Mouse (Mus musculus) midbrain, embryonic 13.5 days (tissue): ENCODE results near the gene Slc13a4. TPM values are rescaled to one million over a fixed set of nuclear protein-coding genes. Genes with fewer than 3 reads are reported as not detected.
A peak's percentile ranks its signal among the peaks of the same experiment; 100 is the strongest.

Source experiments
- ATAC-seq: fragments of 200-750 bp; cut with Nextera tagmentation; 2 replicates; pipeline ENCODE4 v1.8.0; 2017; ENCODE audit warnings: mild to moderate bottlenecking, moderate TSS enrichment, moderate library complexity
- H3K27ac ChIP-seq: fragments of 300-500 bp; sonication (generic); 2 replicates; pipeline ENCODE4 v1.5.1; 2015; ENCODE audit warnings: inconsistent platforms, mild to moderate bottlenecking, moderate library complexity
- H3K27me3 ChIP-seq: fragments of 300-500 bp; sonication (generic); 2 replicates; pipeline ENCODE4 v1.6.1; 2015; ENCODE audit warnings: mild to moderate bottlenecking, inconsistent platforms
- H3K36me3 ChIP-seq: fragments of 300-500 bp; sonication (generic); 2 replicates; pipeline ENCODE4 v1.6.1; 2015; ENCODE audit warnings: mild to moderate bottlenecking, inconsistent platforms
- H3K4me1 ChIP-seq: fragments of 300-500 bp; sonication (generic); replicated peaks from 2 replicates; pipeline ENCODE4 v1.6.1; 2015; ENCODE audit warnings: inconsistent platforms
- H3K4me2 ChIP-seq: fragments of 300-500 bp; sonication (generic); replicated peaks from 2 replicates; pipeline ENCODE4 v1.6.1; 2015; ENCODE audit warnings: moderate library complexity, mild to moderate bottlenecking, inconsistent platforms
- H3K4me3 ChIP-seq: fragments of 300-500 bp; sonication (generic); replicated peaks from 2 replicates; pipeline ENCODE4 v1.5.1; 2015; ENCODE audit warnings: mild to moderate bottlenecking, inconsistent platforms
- H3K9ac ChIP-seq: fragments of 300-500 bp; sonication (generic); replicated peaks from 2 replicates; pipeline ENCODE4 v1.6.1; 2015; ENCODE audit warnings: mild to moderate bottlenecking, inconsistent platforms
- H3K9me3 ChIP-seq: fragments of 300-500 bp; sonication (generic); 2 replicates; pipeline ENCODE4 v1.6.1; 2016; ENCODE audit warnings: mild to moderate bottlenecking, inconsistent platforms
- WGBS: fragments of 180-500 bp; shearing (Covaris S2); methylation state at CpG from one replicate; pipeline ENCODE4 v1.1.7; 2015; 5-methylcytosine and 5-hydroxymethylcytosine counted together
- polyA plus RNA-seq: library from polyadenylated mRNA; unstranded; fragments of >200 nt; fragmentation: Nextera tagmentation; extraction: Ambion mirVana; gene quantifications from 2 replicates; pipeline ENCODE4 v1.2.1, GENCODE M21; 2015

The Slc13a4 gene
- polyA plus RNA-seq, 1 experiment from 2014 or later = 1.8 TPM

DNA sequence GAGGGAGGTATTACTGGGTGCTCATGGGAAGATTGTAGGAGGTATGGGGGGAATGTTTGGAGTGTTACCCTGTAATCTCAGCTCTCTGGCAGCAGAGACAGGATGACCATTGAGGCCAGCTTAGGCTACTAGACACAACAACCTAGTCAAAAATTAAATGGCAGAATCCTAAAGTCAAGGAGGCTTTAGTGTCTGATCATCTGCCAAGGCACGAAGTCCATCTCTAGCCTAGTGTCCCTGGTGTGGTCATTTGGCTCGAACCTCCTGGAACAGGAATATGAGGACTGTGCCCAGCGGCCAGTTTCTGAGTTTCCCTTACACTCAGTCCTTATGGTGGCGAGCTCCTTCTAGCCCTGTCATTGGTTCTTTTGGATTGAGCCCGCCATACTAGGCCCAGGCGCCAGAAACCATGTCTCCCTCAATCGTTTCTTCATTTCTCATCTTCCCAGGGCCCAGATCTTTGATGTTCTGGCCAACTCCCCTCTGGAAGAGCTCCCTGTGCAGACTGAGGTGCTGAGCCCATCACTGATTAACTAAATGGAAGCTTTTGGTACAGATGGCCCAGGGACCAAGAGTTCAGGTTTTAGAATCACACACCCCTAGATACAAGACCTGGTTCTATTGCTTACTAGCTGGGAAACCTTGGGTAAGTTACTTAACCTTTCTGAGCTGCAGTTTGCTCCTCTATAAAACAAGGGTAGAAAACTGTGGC, 10.3 kb downstream of the Slc13a4 start:
- 93% methylated on average over 7 of the region's 7 CpGs for WGBS
- Histone ChIP-seq H3K9me3 (no peaks in the 10 kb centered on the region), H3K27me3 (no peaks in the 10 kb centered on the region), H3K9ac (no peak overlapping the region), H3K27ac (no peak overlapping the region), H3K4me2 (no peak overlapping the region), H3K4me1 (peaks cover 3% of the 10 kb centered on the region; the same call in 1 of the 2 replicates), H3K4me3 (no peak overlapping the region), H3K36me3 (no peaks in the 10 kb centered on the region)
- ATAC-seq = no peak

DNA sequence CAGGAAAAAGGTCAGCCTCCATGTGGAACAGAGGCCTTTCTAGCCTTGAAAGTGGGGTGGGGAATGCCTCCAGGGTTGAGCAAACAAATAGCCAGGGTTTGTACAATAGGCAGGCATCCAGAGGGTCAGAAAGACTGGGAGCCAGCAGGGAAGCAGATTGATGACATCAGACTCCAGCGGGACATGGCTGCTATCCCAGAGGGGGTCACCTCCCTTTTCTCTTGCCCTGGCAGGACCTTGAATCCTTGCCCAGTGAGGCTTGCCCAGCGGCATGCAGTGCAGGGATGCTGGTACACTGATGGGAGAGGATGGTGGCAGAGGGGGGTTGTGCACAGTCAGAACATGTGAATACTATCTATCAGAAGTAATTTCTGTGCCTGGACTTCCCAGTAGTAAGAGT, 10.9 kb downstream of the Slc13a4 start:
- 41% methylated on average over 2 of the region's 2 CpGs for WGBS
- Histone ChIP-seq H3K36me3 (no peaks in the 10 kb centered on the region), H3K9me3 (no peaks in the 10 kb centered on the region), H3K4me1 (peaks cover 3% of the 10 kb centered on the region; the same call in 1 of the 2 replicates), H3K27me3 (no peaks in the 10 kb centered on the region), H3K27ac (no peak overlapping the region), H3K4me3 (no peak overlapping the region), H3K4me2 (no peak overlapping the region), H3K9ac (no peak overlapping the region)
- no peak for ATAC-seq

DNA sequence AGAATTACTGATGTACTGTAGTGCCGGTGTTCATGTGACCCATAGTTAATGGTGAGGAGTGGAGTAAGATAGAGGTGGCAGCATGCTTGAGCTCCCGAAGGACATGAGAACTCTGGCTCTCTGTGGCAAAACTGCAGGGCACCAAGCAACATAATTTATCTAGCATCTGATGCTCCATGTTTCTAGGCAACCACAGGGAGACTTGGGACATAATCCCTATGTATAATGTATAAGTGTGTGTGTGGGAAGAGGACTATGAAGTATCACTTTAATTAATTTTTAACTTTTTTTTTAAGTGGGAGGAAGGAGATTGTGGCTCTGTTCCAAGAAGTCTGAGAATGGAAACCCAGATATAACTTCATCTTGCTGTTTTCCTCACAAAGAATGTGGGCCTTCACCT, 13.0 kb downstream of the Slc13a4 start:
- Histone ChIP-seq H3K4me1 (peaks cover 3% of the 10 kb centered on the region; the same call in 1 of the 2 replicates), H3K36me3 (no peaks in the 10 kb centered on the region), H3K27ac (no peak overlapping the region), H3K4me2 (no peak overlapping the region), H3K4me3 (no peak overlapping the region), H3K9me3 (no peaks in the 10 kb centered on the region), H3K9ac (no peak overlapping the region), H3K27me3 (no peaks in the 10 kb centered on the region)
- no peak; the same call in 1 of the 2 replicates for ATAC-seq
- 71% methylated on average over 2 of the region's 2 CpGs for WGBS

DNA sequence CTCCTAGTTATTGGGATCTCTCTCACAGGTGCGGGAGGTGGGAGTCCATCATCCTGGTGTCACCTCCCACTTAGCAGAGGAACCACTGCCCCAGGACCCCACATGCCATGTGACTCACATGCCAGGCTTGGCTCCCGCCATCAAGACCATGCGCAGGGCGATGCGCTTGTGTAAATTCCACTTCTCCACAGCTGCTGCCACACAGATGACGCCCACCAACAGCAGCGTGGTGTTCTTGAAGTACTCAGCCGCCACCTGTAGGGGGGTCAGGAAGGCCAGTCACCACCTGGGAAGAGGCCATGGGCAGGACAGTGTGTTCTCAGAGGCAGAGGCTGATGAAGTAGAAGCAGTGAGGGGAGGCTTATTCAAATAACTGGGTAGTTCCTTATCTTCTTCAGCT, 18.3 kb downstream of the Slc13a4 start:
- Histone ChIP-seq H3K9ac (no peak overlapping the region), H3K27ac (no peak overlapping the region), H3K4me3 (no peak overlapping the region), H3K4me2 (no peak overlapping the region), H3K9me3 (no peaks in the 10 kb centered on the region), H3K4me1 (peaks cover 10% of the 10 kb centered on the region), H3K36me3 (no peaks in the 10 kb centered on the region), H3K27me3 (no peaks in the 10 kb centered on the region)
- 95% methylated on average over 8 of the region's 8 CpGs for WGBS
- 0 out of 2 replicates have a peak, but pooled peaks have one; percentile 18 for ATAC-seq

DNA sequence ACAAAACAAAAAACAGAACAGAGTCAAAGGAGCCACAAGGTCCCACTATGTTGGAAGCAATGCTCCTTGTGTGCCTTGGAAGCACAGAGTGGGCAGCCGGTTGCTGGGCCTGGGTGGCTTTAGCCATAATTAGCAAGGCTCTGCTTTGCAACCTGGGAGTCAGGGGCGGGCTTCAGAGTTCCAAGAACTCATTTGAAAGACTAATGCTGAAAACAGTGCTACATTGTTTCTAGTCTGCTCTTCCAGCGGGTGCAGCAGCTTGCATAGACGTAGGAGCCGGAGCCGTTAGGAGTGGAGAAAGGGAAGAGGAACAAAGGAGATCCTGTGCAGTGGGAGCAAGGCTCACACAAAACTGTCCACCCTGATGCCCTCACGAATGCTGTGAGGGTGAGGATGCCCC, 19.0 kb downstream of the Slc13a4 start:
- H3K9me3 ChIP-seq = no peaks in the 10 kb centered on the region
- no peaks in the 10 kb centered on the region for H3K36me3 ChIP-seq
- no peaks in the 10 kb centered on the region for H3K27me3 ChIP-seq
- no peak overlapping the region for H3K27ac ChIP-seq
- H3K4me1 ChIP-seq = peaks cover 10% of the 10 kb centered on the region
- 23% methylated on average over 7 of the region's 7 CpGs for WGBS
- H3K4me2 ChIP-seq = no peak overlapping the region
- peak; percentile 64 for ATAC-seq
- H3K9ac ChIP-seq = no peak overlapping the region
- H3K4me3 ChIP-seq = no peak overlapping the region

DNA sequence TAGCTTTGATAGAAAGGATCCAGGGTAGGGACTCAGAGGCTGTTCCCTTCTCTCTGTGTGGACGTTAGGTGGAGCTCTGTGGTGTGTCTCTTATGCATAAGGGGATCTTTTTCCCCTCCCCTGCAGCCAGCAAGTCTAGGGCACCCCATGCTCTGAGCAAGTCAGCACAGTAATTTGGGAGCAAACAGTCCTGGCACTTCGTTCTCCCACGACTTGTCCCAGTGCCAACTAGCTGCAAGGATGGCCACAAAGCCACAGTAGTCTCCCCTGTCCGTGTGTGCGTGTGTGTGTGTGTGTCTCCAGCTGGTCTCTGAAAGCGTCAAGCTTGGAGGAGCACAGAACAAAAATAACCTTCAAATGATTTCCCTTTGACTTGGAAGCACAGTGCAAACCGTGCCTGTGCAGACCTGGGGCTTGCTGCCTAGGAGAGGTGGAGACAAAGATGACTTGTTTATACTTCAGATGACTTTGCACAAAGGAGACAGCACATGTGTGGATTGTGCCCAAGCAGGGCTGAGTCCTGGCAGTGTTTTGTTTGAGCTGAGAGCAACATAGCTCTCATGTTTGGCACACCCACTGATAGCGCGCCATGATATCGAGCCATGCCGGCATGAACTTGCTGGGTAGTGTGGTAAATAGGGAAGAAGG, 19.7 kb downstream of the Slc13a4 start:
- peak; percentile 44; the same call in 1 of the 2 replicates for ATAC-seq
- no peak overlapping the region for H3K4me2 ChIP-seq
- no peak overlapping the region for H3K27ac ChIP-seq
- no peaks in the 10 kb centered on the region for H3K9me3 ChIP-seq
- H3K4me1 ChIP-seq = peaks cover 10% of the 10 kb centered on the region
- no peaks in the 10 kb centered on the region for H3K27me3 ChIP-seq
- H3K4me3 ChIP-seq = no peak overlapping the region
- H3K9ac ChIP-seq = no peak overlapping the region
- WGBS = 75% methylated on average over 11 of the region's 11 CpGs
- no peaks in the 10 kb centered on the region for H3K36me3 ChIP-seq

DNA sequence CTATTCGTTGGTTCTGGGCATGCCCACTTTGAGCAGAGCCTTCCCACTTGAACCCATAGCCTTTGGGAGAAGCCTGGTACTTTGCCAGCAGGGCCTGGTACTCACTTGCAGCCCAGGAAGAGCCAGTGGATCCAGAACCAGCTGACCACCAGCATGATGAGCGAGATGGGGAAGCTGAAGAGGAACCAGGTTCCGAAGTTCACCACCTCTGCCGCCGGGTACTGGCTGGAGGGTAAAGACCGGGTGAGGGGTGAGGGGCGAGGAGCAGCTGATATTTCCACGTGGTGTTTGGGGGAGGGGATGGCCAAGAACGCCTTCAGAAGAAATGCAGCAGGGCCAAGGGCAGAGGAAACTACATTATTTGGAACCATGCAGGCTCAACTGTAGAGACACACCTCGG, 28.6 kb downstream of the Slc13a4 start:
- no peak for ATAC-seq
- 85% methylated on average over 10 of the region's 10 CpGs for WGBS
- Histone ChIP-seq H3K27me3 (no peaks in the 10 kb centered on the region), H3K4me2 (no peak overlapping the region), H3K9me3 (no peaks in the 10 kb centered on the region), H3K4me3 (no peak overlapping the region), H3K9ac (no peak overlapping the region), H3K36me3 (no peaks in the 10 kb centered on the region), H3K4me1 (no peaks in the 10 kb centered on the region), H3K27ac (no peak overlapping the region)

DNA sequence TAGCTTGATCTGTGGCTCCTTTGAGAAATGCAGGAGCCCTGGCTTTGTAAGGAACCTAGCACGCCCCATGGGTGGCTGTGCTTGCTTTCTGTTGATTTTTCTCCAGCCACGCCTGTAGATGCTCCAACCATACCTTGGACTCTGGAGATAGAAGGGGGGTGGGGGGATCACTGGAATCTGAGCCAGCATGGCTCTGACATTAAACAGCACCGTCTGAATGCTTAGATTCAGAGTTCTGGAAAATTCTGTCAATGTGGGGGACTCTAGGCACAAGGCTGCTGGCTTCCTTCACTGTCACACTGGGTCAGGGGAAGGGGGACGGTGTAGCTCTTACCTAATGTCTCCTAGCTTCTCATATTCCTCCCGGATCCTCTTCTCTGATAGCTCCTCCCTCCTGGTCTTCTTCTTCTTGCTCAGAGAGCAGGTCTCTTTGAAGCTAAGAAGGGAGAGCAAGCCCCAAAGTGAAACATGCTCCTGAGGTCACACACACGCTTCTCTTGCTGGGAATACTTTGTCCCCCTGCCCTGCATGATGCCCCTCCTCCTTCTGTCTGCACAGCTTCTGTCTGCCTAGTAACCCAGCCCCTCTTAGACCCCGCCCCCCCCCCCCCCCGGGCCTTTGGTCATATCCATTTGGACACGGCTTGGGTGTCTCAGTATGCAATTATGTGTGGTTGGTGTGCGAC, 29.9 kb downstream of the Slc13a4 start:
- Histone ChIP-seq H3K27me3 (no peaks in the 10 kb centered on the region), H3K4me2 (no peak overlapping the region), H3K9ac (no peak overlapping the region), H3K36me3 (no peaks in the 10 kb centered on the region), H3K9me3 (no peaks in the 10 kb centered on the region), H3K27ac (no peak overlapping the region), H3K4me1 (no peaks in the 10 kb centered on the region), H3K4me3 (no peak overlapping the region)
- WGBS = 61% methylated on average over 10 of the region's 10 CpGs
- ATAC-seq = no peak

DNA sequence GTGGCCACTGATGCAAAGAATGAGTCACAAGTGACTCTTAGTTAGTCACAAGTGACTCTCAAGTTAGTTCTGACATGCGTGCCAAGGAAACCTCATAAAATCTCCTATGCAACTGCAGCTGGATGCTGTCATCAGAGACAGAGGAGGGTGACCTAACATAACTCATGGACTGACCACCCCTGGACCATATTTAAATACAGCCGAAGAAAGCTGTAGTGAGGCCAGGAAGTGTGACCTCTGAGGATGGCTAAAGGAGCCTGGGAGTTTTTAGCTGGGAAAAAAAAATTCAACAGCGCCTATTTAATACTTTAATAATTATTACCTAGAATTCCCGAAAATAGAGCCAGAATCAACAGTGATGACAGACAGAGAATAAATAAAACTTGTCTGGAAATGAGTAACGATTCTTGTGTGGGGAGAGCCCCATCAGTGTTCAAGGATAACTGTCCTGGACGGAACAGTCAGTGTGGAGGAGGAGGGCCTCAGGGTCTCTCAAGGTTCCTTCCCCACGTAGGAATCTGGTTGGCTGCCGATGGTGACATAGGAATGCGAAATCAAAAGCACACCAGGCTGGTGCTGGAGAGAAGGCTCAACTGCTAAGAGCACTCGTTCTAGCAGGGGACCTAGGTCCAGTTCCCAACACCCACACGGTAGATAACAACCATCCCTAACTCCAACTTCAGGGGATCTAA, 34.4 kb downstream of the Slc13a4 start:
- no peaks in the 10 kb centered on the region for H3K4me1 ChIP-seq
- 88% methylated on average over 11 of the region's 11 CpGs for WGBS
- no peak overlapping the region for H3K4me2 ChIP-seq
- H3K27me3 ChIP-seq = no peaks in the 10 kb centered on the region
- H3K36me3 ChIP-seq = no peaks in the 10 kb centered on the region
- no peak overlapping the region for H3K27ac ChIP-seq
- H3K4me3 ChIP-seq = no peak overlapping the region
- peaks cover 3% of the 10 kb centered on the region; the same call in 1 of the 2 replicates for H3K9me3 ChIP-seq
- no peak for ATAC-seq
- H3K9ac ChIP-seq = no peak overlapping the region

DNA sequence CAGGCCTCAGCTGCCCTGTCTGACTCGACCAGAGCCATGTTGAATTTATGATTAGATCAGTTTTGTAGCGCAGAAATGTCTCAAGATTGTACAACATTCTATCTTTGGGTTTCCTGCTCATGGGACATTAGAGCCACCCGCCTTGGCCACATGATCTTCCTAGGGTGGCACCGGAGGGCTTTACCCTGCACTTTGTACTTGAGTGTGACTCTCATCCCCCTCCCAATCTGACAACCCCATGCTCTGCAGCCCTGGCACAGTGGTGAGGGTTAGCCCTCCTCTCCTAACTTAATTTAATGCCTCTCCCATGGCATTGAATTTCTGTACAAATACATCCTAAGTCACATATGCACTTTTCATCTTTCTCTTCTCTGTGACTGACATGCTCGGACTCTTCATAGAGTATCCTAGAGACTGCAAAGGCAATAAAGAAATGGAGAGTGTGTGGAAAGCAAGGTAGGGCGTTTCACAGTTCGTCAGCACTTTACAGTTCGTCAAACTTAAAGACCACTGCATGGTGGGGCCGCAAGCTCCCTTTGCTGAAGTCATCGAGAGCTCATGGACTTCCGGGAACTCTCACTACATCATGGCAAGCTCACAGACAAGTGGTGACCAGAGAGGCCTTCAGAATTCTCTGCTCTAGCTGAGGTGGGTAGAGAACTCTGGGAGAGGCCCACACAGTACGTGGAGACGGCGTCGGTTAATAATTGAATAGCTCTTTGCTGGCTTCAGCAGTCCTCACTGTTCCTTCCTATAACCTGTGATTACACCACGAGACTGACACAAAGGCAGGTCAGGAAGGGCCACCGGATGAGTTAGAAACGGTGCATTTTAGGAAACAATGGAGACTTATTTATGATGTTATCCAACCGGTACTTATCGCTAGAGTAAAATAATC, 35.8 kb downstream of the Slc13a4 start:
- no peak overlapping the region for H3K4me3 ChIP-seq
- peaks cover 3% of the 10 kb centered on the region; the same call in 1 of the 2 replicates for H3K9me3 ChIP-seq
- H3K27me3 ChIP-seq = no peaks in the 10 kb centered on the region
- H3K4me1 ChIP-seq = no peaks in the 10 kb centered on the region
- H3K9ac ChIP-seq = no peak overlapping the region
- ATAC-seq = no peak
- 89% methylated on average over 20 of the region's 20 CpGs for WGBS
- no peak overlapping the region for H3K27ac ChIP-seq
- H3K4me2 ChIP-seq = no peak overlapping the region
- no peaks in the 10 kb centered on the region for H3K36me3 ChIP-seq
